Mouse (Mus musculus): ENCODE data around the gene Mepe.

DNA sequence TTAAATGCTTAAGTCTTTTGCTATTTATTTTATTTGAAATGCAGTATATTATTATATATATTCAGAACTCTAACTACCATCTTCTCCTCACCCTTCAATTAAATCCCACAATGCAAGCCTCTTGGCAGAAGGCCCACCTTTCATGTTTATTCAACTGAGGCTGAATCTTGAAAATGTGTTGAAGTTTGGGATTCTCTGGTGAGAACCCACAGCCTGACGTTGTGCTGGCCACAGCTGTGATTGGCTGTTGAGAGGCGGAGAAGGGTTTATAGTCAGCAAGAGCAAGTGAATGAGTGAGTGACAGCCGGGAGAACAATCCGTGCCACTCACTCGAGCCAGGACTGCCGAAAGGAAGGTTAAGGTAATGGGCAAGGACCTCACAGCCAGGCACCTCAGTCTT is 26.1 kb upstream of the Mepe start, which contains the start of gene Ibsp:
- TF ChIP-seq USF1 (IDR thresholded peaks at IDR 0.05; ENCODE audit: low read depth): no peak
- TF ChIP-seq TCF3 (IDR thresholded peaks at IDR 0.05; ENCODE audit: insufficient read length, low read depth): no peak
- TF ChIP-seq POLR2AphosphoS2 (IDR thresholded peaks at IDR 0.05; ENCODE audit: insufficient read length, low read depth): no peak
- no peak for TF ChIP-seq MAX (IDR thresholded peaks at IDR 0.05; ENCODE audit: low read depth)
- TF ChIP-seq MYOD1 (IDR thresholded peaks at IDR 0.05; ENCODE audit: control insufficient read depth in 1 of 3, insufficient read length in 2 of 3, low read depth in 2 of 3): no peak
- no peak for TF ChIP-seq POLR2A (IDR thresholded peaks at IDR 0.05; ENCODE audit: insufficient read length, low read depth)
- TF ChIP-seq SRF (IDR thresholded peaks at IDR 0.05; ENCODE audit: control insufficient read depth, insufficient read length, low read depth): no peak
- TF ChIP-seq CEBPB (IDR thresholded peaks at IDR 0.05; ENCODE audit: insufficient read depth, poor library complexity, severe bottlenecking): no peak
- no peak for TF ChIP-seq TCF12 (IDR thresholded peaks at IDR 0.05; ENCODE audit: insufficient read depth, poor library complexity, severe bottlenecking)
- no peak for TF ChIP-seq MYOG (IDR thresholded peaks at IDR 0.05; ENCODE audit: control insufficient read depth in 1 of 3, insufficient read depth in 1 of 3, insufficient read length in 2 of 3, low read depth in 2 of 3)
- no peak for TF ChIP-seq E2F4 (IDR thresholded peaks at IDR 0.05; ENCODE audit: insufficient read depth)
- no peak for TF ChIP-seq REST (IDR thresholded peaks at IDR 0.05; ENCODE audit: insufficient read depth, insufficient read length)
